In genomic region chr5:35741225-35741820, GRCm38 (mm10) we compare ENCODE assay signal across 25 mouse cellular contexts. TPM values are rescaled to one million over a fixed set of nuclear protein-coding genes. Genes with fewer than 3 reads are reported as not detected.
DNase-seq lines count a peak whose midpoint lies in the region; ATAC-seq and TF ChIP-seq lines count a peak whose summit lies in the region.
"Had no signal": no experiment of that assay in that cellular context is flagged by ENCODE, and none has a peak within 500 bp of the region (broad histone marks: within the 10 kb centered on the region; RNA-seq: fewer than 3 reads in every experiment).

No protein-coding gene starts in this region.

- H3K27me3 ChIP-seq in heart, adult 2 months (ENCODE audit: control insufficient read depth, insufficient read depth, low read length), result no peaks in the 10 kb centered on the region
- H3K27me3 ChIP-seq in kidney, postnatal 0 days (ENCODE audit: insufficient read depth, low read length), result no peaks in the 10 kb centered on the region
- H3K27me3 ChIP-seq in E14TG2a.4 (ENCODE audit: insufficient read depth, low read length), result no peaks in the 10 kb centered on the region

- H3K27ac ChIP-seq in heart, adult 2 months, result peak overlapping the region; percentile 20
- H3K27ac ChIP-seq in kidney, postnatal 0 days, result peak overlapping the region; percentile 80
- H3K27ac ChIP-seq: forebrain, embryonic 13.5 days; hindbrain, embryonic 13.5 days; limb, embryonic 12.5 days; midbrain, embryonic 15.5 days; neural tube, embryonic 12.5 days had no signal

- H3K36me3 ChIP-seq in heart, adult 2 months (ENCODE audit: control insufficient read depth, insufficient read depth, low read length), result no peaks in the 10 kb centered on the region
- H3K36me3 ChIP-seq in kidney, postnatal 0 days (ENCODE audit: insufficient read depth, low read length), result no peaks in the 10 kb centered on the region
- no peaks in the 10 kb centered on the region for H3K36me3 ChIP-seq in E14TG2a.4 (ENCODE audit: insufficient read depth, low read length)
- H3K36me3 ChIP-seq: heart, embryonic 12.5 days; hindbrain, embryonic 13.5 days; limb, embryonic 12.5 days; midbrain, embryonic 15.5 days; neural tube, embryonic 12.5 days had no signal

- peaks cover 31% of the 10 kb centered on the region for H3K4me1 ChIP-seq in heart, adult 2 months (ENCODE audit: control insufficient read depth, insufficient read depth, low read length)
- peaks cover 31% of the 10 kb centered on the region; the same call in 1 of the 2 replicates for H3K4me1 ChIP-seq in kidney, postnatal 0 days (replicated peaks; ENCODE audit: insufficient read depth, low read length)
- peaks cover 57% of the 10 kb centered on the region for H3K4me1 ChIP-seq in E14TG2a.4 (replicated peaks; ENCODE audit: low read depth, low read length)
- H3K4me1 ChIP-seq: midbrain, embryonic 15.5 days; neural tube, embryonic 12.5 days had no signal

- WGBS in heart, adult 2 months, result 55% methylated on average over 13 of the region's 13 CpGs
- WGBS in kidney, postnatal 0 days, result 52% methylated on average over 13 of the region's 13 CpGs

- no peak overlapping the region for H3K9ac ChIP-seq in heart, adult 2 months (ENCODE audit: low read depth, low read length)
- H3K9ac ChIP-seq in kidney, postnatal 0 days (ENCODE audit: low read depth, low read length), result no peak overlapping the region
- H3K9ac ChIP-seq: forebrain, embryonic 13.5 days; heart, embryonic 12.5 days; hindbrain, embryonic 13.5 days; limb, embryonic 12.5 days; liver, postnatal 0 days; midbrain, embryonic 15.5 days; neural tube, embryonic 12.5 days had no signal

- no peaks in the 10 kb centered on the region for H3K79me2 ChIP-seq in heart, adult 2 months (replicated peaks; ENCODE audit: control insufficient read depth, insufficient read depth, low read length)

- no peaks in the 10 kb centered on the region for H3K9me3 ChIP-seq in kidney, postnatal 0 days (replicated peaks; ENCODE audit: low read length)
- no peaks in the 10 kb centered on the region for H3K9me3 ChIP-seq in E14TG2a.4 (ENCODE audit: low read length)
- H3K9me3 ChIP-seq: forebrain, embryonic 13.5 days; heart, embryonic 12.5 days; hindbrain, embryonic 13.5 days; limb, embryonic 12.5 days; midbrain, embryonic 15.5 days; neural tube, embryonic 12.5 days had no signal

- H3K4me3 ChIP-seq in heart, adult 2 months, result no peak overlapping the region
- H3K4me3 ChIP-seq in kidney, postnatal 0 days (replicated peaks; ENCODE audit: low read depth, low read length), result no peak overlapping the region
- H3K4me3 ChIP-seq in E14TG2a.4 (replicated peaks; ENCODE audit: low read length), result peak overlapping the region; percentile 17; the same call in 1 of the 2 replicates
- H3K4me3 ChIP-seq: forebrain, embryonic 13.5 days; heart, embryonic 12.5 days; hindbrain, embryonic 13.5 days; limb, embryonic 12.5 days; midbrain, embryonic 15.5 days; neural tube, embryonic 12.5 days had no signal

- TF ChIP-seq CTCF in heart, adult 2 months (IDR thresholded peaks at IDR 0.05), result 0 out of 2 replicates have a peak, but pooled peaks have one; percentile 15
- 0 out of 2 replicates have a peak, but pooled peaks have one; percentile 6 for TF ChIP-seq CTCF in kidney, postnatal 0 days (IDR thresholded peaks at IDR 0.05; ENCODE audit: low read depth)
- TF ChIP-seq CTCF in E14TG2a.4 (conservative IDR thresholded peaks at IDR 0.05; ENCODE audit: low read length), result no peak

- no peak for DNase-seq in heart, adult 2 months
- DNase-seq in heart, postnatal 4 days, result no peak
- no peak for DNase-seq in kidney, postnatal 0 days (ENCODE audit: low spot score)
- no peak for DNase-seq in kidney, postnatal 4 days
- DNase-seq in R1 (ENCODE audit: low read depth, low spot score), result peak; percentile 51
- DNase-seq: adrenal gland, postnatal 14 days; cerebellum, adult 9-10 months; kidney, postnatal 14 days; layer of hippocampus, postnatal 36 days; liver, postnatal 0 days; retina, postnatal 1 day; right cerebral cortex, postnatal 25 days; spleen, adult 18-20 months; thymus, postnatal 14 days had no signal

- H3K4me2 ChIP-seq in kidney, postnatal 0 days (ENCODE audit: low read length), result no peak overlapping the region
- H3K4me2 ChIP-seq: forebrain, embryonic 13.5 days; heart, embryonic 12.5 days; hindbrain, embryonic 13.5 days; limb, embryonic 12.5 days; liver, embryonic 11.5 days; midbrain, embryonic 15.5 days; neural tube, embryonic 12.5 days had no signal

- TF ChIP-seq POLR2A in heart, adult 2 months (IDR thresholded peaks at IDR 0.05; ENCODE audit: insufficient read depth, low read depth, low read length), result no peak

- intact Hi-C loops in heart, adult 2 months (cut with DNase I), result no loop called here

- no peak for ATAC-seq in kidney, postnatal 0 days (replicated peaks; ENCODE audit: low FRiP score, low read depth)
- no peak for ATAC-seq in megakaryocyte progenitor cell, adult 5-6 weeks (replicated peaks; ENCODE audit: poor library complexity)
- ATAC-seq: CD4-positive, CD25-positive, alpha-beta regulatory T cell, adult 4 months; forebrain, embryonic 13.5 days; inflammation-experienced regulatory T-cells, adult 6 months; liver, postnatal 0 days; midbrain, embryonic 15.5 days had no signal

- no peak for TF ChIP-seq EP300 in heart, adult 2 months (IDR thresholded peaks at IDR 0.05; ENCODE audit: insufficient read depth, low read depth, low read length)

RNA-seq across cellular contexts. Expression of gene Sh3tc1, which starts 1.5 kb away (rescaled TPM):
- total RNA-seq in heart, adult 2 months (2021), result 1 to 10 TPM; 5.7 to 7.2 TPM
- polyA plus RNA-seq in heart, adult 2 months (2012; rRNA removed), result 6.3 and 6.8 TPM in 2 replicates
- total RNA-seq in heart, postnatal 4 days (2021), result 10 to 100 TPM; 12.9 to 16.2 TPM
- polyA plus RNA-seq in kidney, postnatal 0 days (2015; fragmentation: Nextera tagmentation; extraction: Ambion mirVana), result 19.0 and 21.4 TPM in 2 replicates
- 2.7 and 4.1 TPM in 2 replicates for total RNA-seq in megakaryocyte progenitor cell, adult 5-6 weeks (2015)
- total RNA-seq in megakaryocyte progenitor cell, adult 5-6 weeks (2017), result 2.9 and 5.5 TPM in 2 replicates

RNA-seq across cellular contexts. Expression of gene Ablim2, which starts 16.4 kb away (rescaled TPM):
- 10 to 100 TPM; 20.1 to 20.8 TPM for total RNA-seq in heart, adult 2 months (2021)
- polyA plus RNA-seq in heart, adult 2 months (2012; rRNA removed), result 32.7 and 41.0 TPM in 2 replicates
- 10 to 100 TPM; 10.8 to 11.7 TPM for total RNA-seq in heart, postnatal 4 days (2021)
- 3.2 and 3.9 TPM in 2 replicates for polyA plus RNA-seq in kidney, postnatal 0 days (2015; fragmentation: Nextera tagmentation; extraction: Ambion mirVana)
- 0.59 TPM in 1 of 2 replicates, not detected in the other for total RNA-seq in megakaryocyte progenitor cell, adult 5-6 weeks (2015)
- 0.14 TPM in 1 of 2 replicates, not detected in the other for total RNA-seq in megakaryocyte progenitor cell, adult 5-6 weeks (2017)

Comparison
In these comparisons a context has a peak if more than half of its experiments do, and no peak if none do; other contexts are left out.
1. RNA of gene Ablim2, which starts 16.4 kb away (total RNA-seq): 20.1 to 20.8 TPM in heart, adult 2 months and 10.8 to 11.7 TPM in heart, postnatal 4 days; 0.14 to 0.59 TPM in megakaryocyte progenitor cell, adult 5-6 weeks; every median in the first group is over 4 times any median in the second.